Mouse (Mus musculus): Measurements from ENCODE around the gene Cycs. TPM values are rescaled to one million over a fixed set of nuclear protein-coding genes. Genes with fewer than 3 reads are reported as not detected.

The Cycs gene
- polyA plus RNA-seq, 1 experiment: 1.0 TPM

DNA sequence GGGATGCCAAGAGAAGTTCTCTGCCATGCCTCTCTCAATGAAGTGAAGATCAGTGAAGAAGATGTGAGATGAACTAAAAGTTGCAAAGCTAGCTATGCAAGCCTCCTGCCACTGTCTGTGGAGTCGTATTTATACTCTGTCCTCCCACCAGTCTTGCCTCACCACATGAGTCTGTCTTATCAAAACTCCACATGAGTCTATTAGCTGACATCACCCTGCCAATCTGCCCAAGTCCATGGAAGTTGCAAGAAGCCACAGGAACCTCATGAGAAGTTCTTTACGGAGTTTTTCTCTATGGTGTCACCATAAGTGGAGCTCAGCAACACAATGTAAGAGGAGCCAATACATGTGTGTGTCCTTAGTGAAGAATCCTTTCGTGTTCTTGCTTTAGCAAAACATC is 35.3 kb downstream of the Cycs start:
- 85% methylated on average over 3 of the region's 3 CpGs for WGBS

GRCm38 (mm10) chr6:50529194-50529593 is 37.1 kb downstream of the Cycs start:
- TF ChIP-seq POLR2A (IDR thresholded peaks at IDR 0.05; ENCODE audit: low read depth, low read length): no peak
- no peak overlapping the region for H3K27ac ChIP-seq (ENCODE audit: insufficient read depth, low read depth, low read length)
- WGBS: 87% methylated on average over 11 of the region's 11 CpGs
- H3K4me1 ChIP-seq (ENCODE audit: control insufficient read depth, insufficient read depth, insufficient read length, low read length): no peaks in the 10 kb centered on the region
- H3K4me3 ChIP-seq (ENCODE audit: low read depth, low read length): no peak overlapping the region
- no peaks in the 10 kb centered on the region for H3K27me3 ChIP-seq (ENCODE audit: control insufficient read depth, insufficient read depth, low read length)
- H3K36me3 ChIP-seq (ENCODE audit: control insufficient read depth, insufficient read depth, low read length): no peaks in the 10 kb centered on the region

More for the DNA sequence above, 35.3 kb downstream of the Cycs start:
- Histone ChIP-seq H3K36me3 (ENCODE audit: control insufficient read depth, insufficient read depth, low read length) (no peaks in the 10 kb centered on the region), H3K4me1 (ENCODE audit: control insufficient read depth, insufficient read depth, insufficient read length, low read length) (no peaks in the 10 kb centered on the region), H3K27me3 (ENCODE audit: control insufficient read depth, insufficient read depth, low read length) (no peaks in the 10 kb centered on the region), H3K27ac (ENCODE audit: insufficient read depth, low read depth, low read length) (no peak overlapping the region), H3K4me3 (ENCODE audit: low read depth, low read length) (no peak overlapping the region)
- TF ChIP-seq CTCF (IDR thresholded peaks at IDR 0.05; ENCODE audit: extremely low read depth, insufficient read length, insufficient replicate concordance, low read depth, low read length) (no peak), POLR2A (IDR thresholded peaks at IDR 0.05; ENCODE audit: low read depth, low read length) (no peak)

- Histone ChIP-seq H3K27ac (ENCODE audit: insufficient read depth, low read depth, low read length) (no peak overlapping the region), H3K4me3 (ENCODE audit: low read depth, low read length) (no peak overlapping the region), H3K4me1 (ENCODE audit: control insufficient read depth, insufficient read depth, insufficient read length, low read length) (no peaks in the 10 kb centered on the region), H3K27me3 (ENCODE audit: control insufficient read depth, insufficient read depth, low read length) (no peaks in the 10 kb centered on the region), H3K36me3 (ENCODE audit: control insufficient read depth, insufficient read depth, low read length) (no peaks in the 10 kb centered on the region)
- TF ChIP-seq POLR2A (IDR thresholded peaks at IDR 0.05; ENCODE audit: low read depth, low read length) (no peak), CTCF (IDR thresholded peaks at IDR 0.05; ENCODE audit: extremely low read depth, insufficient read length, insufficient replicate concordance, low read depth, low read length) (no peak)
- WGBS: 87% methylated on average over 9 of the region's 9 CpGs
Observed at GRCm38 (mm10) chr6:50527416-50527815, 38.9 kb downstream of the Cycs start.

GRCm38 (mm10) chr6:50526597-50527024 is 39.7 kb downstream of the Cycs start:
- 19% methylated on average over 7 of the region's 7 CpGs for WGBS
- no peak overlapping the region for H3K4me3 ChIP-seq (ENCODE audit: low read depth, low read length)
- no peaks in the 10 kb centered on the region for H3K27me3 ChIP-seq (ENCODE audit: control insufficient read depth, insufficient read depth, low read length)
- H3K36me3 ChIP-seq (ENCODE audit: control insufficient read depth, insufficient read depth, low read length): no peaks in the 10 kb centered on the region
- no peaks in the 10 kb centered on the region for H3K4me1 ChIP-seq (ENCODE audit: control insufficient read depth, insufficient read depth, insufficient read length, low read length)
- TF ChIP-seq POLR2A (IDR thresholded peaks at IDR 0.05; ENCODE audit: low read depth, low read length): no peak
- peak; percentile 47; the same call in 1 of the 2 replicates for TF ChIP-seq CTCF (IDR thresholded peaks at IDR 0.05; ENCODE audit: extremely low read depth, insufficient read length, insufficient replicate concordance, low read depth, low read length)
- no peak overlapping the region for H3K27ac ChIP-seq (ENCODE audit: insufficient read depth, low read depth, low read length)

DNA sequence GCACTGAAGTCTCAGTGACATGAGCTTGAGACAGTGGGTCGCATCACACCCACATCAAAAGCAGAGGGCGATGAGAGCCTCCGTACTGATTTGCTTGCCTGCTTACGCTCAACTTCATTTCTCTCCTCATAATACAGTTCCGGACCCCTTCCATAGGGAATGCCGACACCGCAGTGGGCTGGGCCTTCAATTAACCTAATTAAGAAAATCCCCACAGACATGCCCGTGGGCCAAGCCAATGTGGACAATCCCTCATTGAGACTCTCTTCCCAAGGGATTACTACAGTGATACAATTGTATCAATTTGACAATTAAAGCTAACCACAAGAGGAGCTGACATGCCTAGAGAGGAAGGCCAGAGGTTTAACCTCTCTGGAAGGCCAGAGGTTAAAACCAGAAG is 40.5 kb downstream of the Cycs start:
- no peaks in the 10 kb centered on the region for H3K4me1 ChIP-seq (ENCODE audit: control insufficient read depth, insufficient read depth, insufficient read length, low read length)
- no peak overlapping the region for H3K4me3 ChIP-seq (ENCODE audit: low read depth, low read length)
- no peak for TF ChIP-seq POLR2A (IDR thresholded peaks at IDR 0.05; ENCODE audit: low read depth, low read length)
- no peak for TF ChIP-seq CTCF (IDR thresholded peaks at IDR 0.05; ENCODE audit: extremely low read depth, insufficient read length, insufficient replicate concordance, low read depth, low read length)
- no peaks in the 10 kb centered on the region for H3K36me3 ChIP-seq (ENCODE audit: control insufficient read depth, insufficient read depth, low read length)
- WGBS: 93% methylated on average over 8 of the region's 8 CpGs
- H3K27me3 ChIP-seq (ENCODE audit: control insufficient read depth, insufficient read depth, low read length): no peaks in the 10 kb centered on the region
- no peak overlapping the region for H3K27ac ChIP-seq (ENCODE audit: insufficient read depth, low read depth, low read length)

DNA sequence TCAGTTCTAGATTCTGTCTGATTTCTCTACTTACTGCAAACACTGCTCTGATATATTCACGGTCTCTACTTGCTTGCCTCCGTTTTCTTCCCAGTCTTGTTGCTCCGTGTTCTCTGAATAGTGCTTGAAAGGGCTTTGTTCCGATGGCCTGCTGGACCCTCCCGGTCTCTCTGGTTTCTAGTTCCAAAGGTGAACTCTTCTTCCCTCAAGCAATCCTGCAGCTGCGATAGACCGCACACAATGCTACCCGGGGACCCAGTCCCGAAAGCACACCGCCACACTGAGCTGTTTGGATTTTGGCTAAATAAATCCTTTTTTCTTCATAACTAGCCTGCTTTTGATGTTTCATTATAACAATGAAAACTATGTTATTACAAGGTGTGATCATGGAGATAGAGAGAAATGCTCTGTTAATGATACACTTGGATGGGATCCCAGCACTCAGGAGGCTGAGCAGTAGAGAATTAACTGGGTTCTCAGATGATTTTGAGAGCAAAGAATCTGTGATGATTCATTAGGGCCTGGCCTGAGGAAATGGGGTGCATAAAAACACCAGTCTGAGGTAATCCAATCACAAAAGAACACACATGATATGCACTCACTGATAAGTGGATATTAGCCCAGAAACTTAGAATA is 42.0 kb downstream of the Cycs start:
- WGBS: 38% methylated on average over 10 of the region's 10 CpGs
- no peak overlapping the region for H3K27ac ChIP-seq (ENCODE audit: insufficient read depth, low read depth, low read length)
- H3K36me3 ChIP-seq (ENCODE audit: control insufficient read depth, insufficient read depth, low read length): no peaks in the 10 kb centered on the region

GRCm38 (mm10) chr6:50522772-50523171 is 43.6 kb downstream of the Cycs start:
- H3K27me3 ChIP-seq (ENCODE audit: control insufficient read depth, insufficient read depth, low read length): no peaks in the 10 kb centered on the region
- no peak for TF ChIP-seq POLR2A (IDR thresholded peaks at IDR 0.05; ENCODE audit: low read depth, low read length)
- TF ChIP-seq CTCF (IDR thresholded peaks at IDR 0.05; ENCODE audit: extremely low read depth, insufficient read length, insufficient replicate concordance, low read depth, low read length): no peak
- H3K4me3 ChIP-seq (ENCODE audit: low read depth, low read length): no peak overlapping the region
- H3K27ac ChIP-seq (ENCODE audit: insufficient read depth, low read depth, low read length): no peak overlapping the region
- H3K4me1 ChIP-seq (ENCODE audit: control insufficient read depth, insufficient read depth, insufficient read length, low read length): peaks cover 4% of the 10 kb centered on the region; the same call in 1 of the 2 replicates
- 93% methylated on average over 7 of the region's 7 CpGs for WGBS
- no peaks in the 10 kb centered on the region for H3K36me3 ChIP-seq (ENCODE audit: control insufficient read depth, insufficient read depth, low read length)

More for the DNA sequence above, 42.0 kb downstream of the Cycs start:
- no peak for TF ChIP-seq CTCF (IDR thresholded peaks at IDR 0.05; ENCODE audit: extremely low read depth, insufficient read length, insufficient replicate concordance, low read depth, low read length)
- TF ChIP-seq POLR2A (IDR thresholded peaks at IDR 0.05; ENCODE audit: low read depth, low read length): no peak
- Histone ChIP-seq H3K27me3 (ENCODE audit: control insufficient read depth, insufficient read depth, low read length) (no peaks in the 10 kb centered on the region), H3K4me1 (ENCODE audit: control insufficient read depth, insufficient read depth, insufficient read length, low read length) (peaks cover 4% of the 10 kb centered on the region; the same call in 1 of the 2 replicates), H3K4me3 (ENCODE audit: low read depth, low read length) (no peak overlapping the region)
